Comparison of ENCODE assay signal across 24 mouse cellular contexts in the genomic region with DNA sequence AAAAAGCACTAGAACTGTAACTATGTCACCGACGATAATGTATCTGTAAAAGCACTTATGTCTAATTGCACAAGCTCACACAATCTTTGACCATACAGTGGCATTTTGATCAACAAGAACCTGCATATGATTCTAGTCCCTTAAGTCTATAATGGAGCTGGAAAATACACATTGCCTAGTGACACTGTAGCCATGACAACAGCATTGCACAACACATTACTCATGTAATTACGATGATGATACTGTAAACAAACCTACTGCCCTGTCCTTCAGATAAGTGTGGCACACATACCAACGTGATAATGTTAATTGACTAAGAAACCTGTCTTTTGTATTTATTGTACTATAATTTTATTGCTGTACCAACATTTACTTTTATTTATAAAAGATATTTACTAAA. TPM values are rescaled to one million over a fixed set of nuclear protein-coding genes. Genes with fewer than 3 reads are reported as not detected.
DNase-seq lines count a peak whose midpoint lies in the region; ATAC-seq and TF ChIP-seq lines count a peak whose summit lies in the region.
"Had no signal": no experiment of that assay in that cellular context is flagged by ENCODE, and none has a peak within 500 bp of the region (broad histone marks: within the 10 kb centered on the region; RNA-seq: fewer than 3 reads in every experiment).

No protein-coding gene starts in this region.

- no peaks in the 10 kb centered on the region for H3K4me1 ChIP-seq in hindbrain, postnatal 0 days (ENCODE audit: insufficient read depth, low read length)
- no peaks in the 10 kb centered on the region for H3K4me1 ChIP-seq in hindbrain, embryonic 11.5 days (replicated peaks; ENCODE audit: control insufficient read depth, insufficient read depth, low read length)
- H3K4me1 ChIP-seq: embryonic facial prominence, embryonic 12.5 days; heart, embryonic 10.5 days; hindbrain, embryonic 12.5 days; limb, embryonic 10.5 days; liver, embryonic 13.5 days; midbrain, embryonic 12.5 days; neural tube, embryonic 15.5 days had no signal

- no peaks in the 10 kb centered on the region for H3K9me3 ChIP-seq in hindbrain, postnatal 0 days (ENCODE audit: low read length)
- no peaks in the 10 kb centered on the region for H3K9me3 ChIP-seq in hindbrain, embryonic 11.5 days (ENCODE audit: control insufficient read depth, low read length)
- H3K9me3 ChIP-seq: embryonic facial prominence, embryonic 12.5 days; heart, embryonic 10.5 days; hindbrain, embryonic 12.5 days; limb, embryonic 10.5 days; liver, embryonic 13.5 days; midbrain, embryonic 12.5 days; neural tube, embryonic 15.5 days had no signal

- no peak overlapping the region for H3K27ac ChIP-seq in hindbrain, postnatal 0 days
- no peak overlapping the region for H3K27ac ChIP-seq in hindbrain, embryonic 11.5 days (ENCODE audit: low read depth, low read length)
- H3K27ac ChIP-seq: embryonic facial prominence, embryonic 12.5 days; heart, embryonic 10.5 days; hindbrain, embryonic 12.5 days; limb, embryonic 10.5 days; liver, embryonic 13.5 days; macrophage; midbrain, embryonic 12.5 days; neural tube, embryonic 15.5 days had no signal

- no peaks in the 10 kb centered on the region for H3K27me3 ChIP-seq in hindbrain, postnatal 0 days (ENCODE audit: insufficient read depth, low read length)
- no peaks in the 10 kb centered on the region for H3K27me3 ChIP-seq in hindbrain, embryonic 11.5 days (ENCODE audit: control insufficient read depth, insufficient read depth, low read length)
- H3K27me3 ChIP-seq: embryonic facial prominence, embryonic 12.5 days; hindbrain, embryonic 12.5 days; liver, embryonic 13.5 days; midbrain, embryonic 12.5 days; neural tube, embryonic 15.5 days had no signal

- no peak for ATAC-seq in hindbrain, postnatal 0 days
- ATAC-seq in hindbrain, embryonic 11.5 days (ENCODE audit: low FRiP score) = no peak
- ATAC-seq in megakaryocyte progenitor cell, adult 5-6 weeks (replicated peaks; ENCODE audit: poor library complexity) = peak; percentile 52; the same call in 1 of the 2 replicates
- ATAC-seq: activated CD4-positive, CD25-positive, alpha-beta regulatory T cell, adult 4 months; forebrain, embryonic 16.5 days; inflammation-experienced regulatory T-cells, adult 6 months had no signal

- peak; percentile 29 for DNase-seq in hindbrain, postnatal 0 days (ENCODE audit: low spot score)
- no peak for DNase-seq in hindbrain, embryonic 11.5 days (ENCODE audit: low spot score)
- DNase-seq in lung, postnatal 36 days = peak; percentile 26
- DNase-seq in lung, adult 18-20 months = no peak
- peak; percentile 15 for DNase-seq in NIH3T3 (ENCODE audit: low read depth)
- DNase-seq in urinary bladder, adult 2 months (ENCODE audit: low spot score) = no peak
- DNase-seq: cerebellum, adult 11 months; cerebellum, postnatal 10 days; kidney, adult 2 months; kidney, postnatal 10 days; liver, embryonic 13.5 days; thymus, adult 2 months had no signal

- 60% methylated on average over 4 of the region's 4 CpGs for WGBS in hindbrain, postnatal 0 days
- 85% methylated on average over 4 of the region's 4 CpGs for WGBS in hindbrain, embryonic 11.5 days

- no peak overlapping the region for H3K4me3 ChIP-seq in hindbrain, postnatal 0 days (ENCODE audit: low read length)
- H3K4me3 ChIP-seq in hindbrain, embryonic 11.5 days (ENCODE audit: low read depth, low read length) = no peak overlapping the region
- H3K4me3 ChIP-seq: embryonic facial prominence, embryonic 12.5 days; erythroblast, embryonic 14.5 days; heart, embryonic 10.5 days; hindbrain, embryonic 12.5 days; limb, embryonic 10.5 days; liver, embryonic 13.5 days; midbrain, embryonic 12.5 days; neural tube, embryonic 15.5 days had no signal

- H3K9ac ChIP-seq in hindbrain, postnatal 0 days (replicated peaks; ENCODE audit: low read length) = no peak overlapping the region
- H3K9ac ChIP-seq in hindbrain, embryonic 11.5 days (ENCODE audit: low read depth, low read length) = no peak overlapping the region
- H3K9ac ChIP-seq: embryonic facial prominence, embryonic 12.5 days; hindbrain, embryonic 12.5 days; liver, embryonic 13.5 days; midbrain, embryonic 12.5 days; neural tube, embryonic 15.5 days had no signal

- H3K36me3 ChIP-seq in hindbrain, postnatal 0 days (ENCODE audit: insufficient read depth, low read length) = no peaks in the 10 kb centered on the region
- no peaks in the 10 kb centered on the region for H3K36me3 ChIP-seq in hindbrain, embryonic 11.5 days (ENCODE audit: control insufficient read depth, insufficient read depth, low read length)
- H3K36me3 ChIP-seq: embryonic facial prominence, embryonic 12.5 days; heart, embryonic 10.5 days; hindbrain, embryonic 12.5 days; limb, embryonic 10.5 days; liver, embryonic 13.5 days; midbrain, embryonic 12.5 days; neural tube, embryonic 15.5 days had no signal

- no peak for TF ChIP-seq CTCF in hindbrain, postnatal 0 days (IDR thresholded peaks at IDR 0.05; ENCODE audit: low read depth)

- no peak overlapping the region for H3K4me2 ChIP-seq in hindbrain, postnatal 0 days (ENCODE audit: low read depth, low read length)
- H3K4me2 ChIP-seq in hindbrain, embryonic 11.5 days (replicated peaks; ENCODE audit: low read depth, low read length) = no peak overlapping the region
- H3K4me2 ChIP-seq: embryonic facial prominence, embryonic 12.5 days; hindbrain, embryonic 12.5 days; liver, embryonic 13.5 days; midbrain, embryonic 12.5 days; neural tube, embryonic 15.5 days had no signal

RNA-seq across cellular contexts. Expression of gene Sgip1, which starts 49.7 kb away (rescaled TPM):
- 34.6 and 41.4 TPM in 2 replicates for total RNA-seq in hindbrain, postnatal 0 days (2014; rRNA removed)
- polyA plus RNA-seq in hindbrain, postnatal 0 days (2015; fragmentation: Nextera tagmentation; extraction: Ambion mirVana) = 60.8 and 62.0 TPM in 2 replicates
- polyA plus RNA-seq in hindbrain, embryonic 11.5 days (2014; fragmentation: Nextera tagmentation; extraction: Ambion mirVana) = 20.3 and 22.9 TPM in 2 replicates
- total RNA-seq in megakaryocyte progenitor cell, adult 5-6 weeks (2015) = 4.2 and 4.6 TPM in 2 replicates
- total RNA-seq in megakaryocyte progenitor cell, adult 5-6 weeks (2017) = 4.2 and 5.3 TPM in 2 replicates
- 2.0 and 3.4 TPM in 2 replicates for polyA plus RNA-seq in urinary bladder, adult 2 months (2012; rRNA removed)
- polyA plus RNA-seq: erythroblast, embryonic 14.5 days had no signal

Comparison
In these comparisons a context has a peak if more than half of its experiments do, and no peak if none do; other contexts are left out.
1. DNase-seq: peak in hindbrain, postnatal 0 days (single experiment), lung, postnatal 36 days (single experiment) and NIH3T3 (single experiment); none in hindbrain, embryonic 11.5 days (single experiment), lung, adult 18-20 months (0 of 2) and urinary bladder, adult 2 months (single experiment).